Mouse (Mus musculus) CH12.LX (cell line): ENCODE results near the gene Kit.

Experiments used
- CHD2 ChIP-seq: IDR thresholded peaks from 2 replicates; pipeline ENCODE4 v1.6.1; 2011; ENCODE audit warnings: low read length, improper control_type of control experiment
- CTCF ChIP-seq, 2 experiments: IDR thresholded peaks in 1 of 2; conservative IDR thresholded peaks in 1 of 2; 2 replicates each; pipeline ENCODE4 v1.5.1; 2011 to 2012; ENCODE audit warnings: low read depth in 2 of 2, low read length in 2 of 2, improper control_type of control experiment in 1 of 2, inconsistent platforms in 1 of 2, mild to moderate bottlenecking in 1 of 2, moderate library complexity in 1 of 2
- HCFC1 ChIP-seq: IDR thresholded peaks from 2 replicates; pipeline ENCODE4 v1.6.1; 2012; ENCODE audit warnings: low read depth, mild to moderate bottlenecking, inconsistent platforms, low read length, improper control_type of control experiment
- NELFE ChIP-seq: IDR thresholded peaks from 2 replicates; pipeline ENCODE4 v1.6.1; 2011; ENCODE audit warnings: low read depth, low read length, improper control_type of control experiment
- RAD21 ChIP-seq: IDR thresholded peaks from 2 replicates; pipeline ENCODE4 v1.6.1; 2011; ENCODE audit warnings: low read depth, mild to moderate bottlenecking, low read length, improper control_type of control experiment, moderate library complexity

GRCm38 (mm10) chr5:75663768-75664167 lies 89.1 kb downstream of the Kit start:
- TF ChIP-seq CHD2 (no peak), NELFE (no peak), RAD21 (no peak), CTCF (conservative IDR thresholded peaks at IDR 0.05 in 1 of 2, IDR thresholded peaks at IDR 0.05 in 1 of 2; ENCODE audit: low read depth in 2 of 2, low read length in 2 of 2) (no peak), HCFC1 (no peak)
